Mouse (Mus musculus) liver, adult 2 months (tissue): ENCODE results near the gene Dnaic2.

Source experiments
- CTCF ChIP-seq: fragments of 200-500 bp; IDR thresholded peaks from 2 replicates; pipeline ENCODE4 v1.5.1; 2011; ENCODE audit warnings: low read depth, low read length, control low read depth
- POLR2A ChIP-seq: fragments of 200-500 bp; IDR thresholded peaks from 2 replicates; pipeline ENCODE4 v1.6.1; 2011; ENCODE audit warnings: low read length, control low read depth; ENCODE audit not compliant: insufficient read depth; ENCODE audit errors: extremely low read depth

- TF ChIP-seq POLR2A (no peak), CTCF (no peak)
Observed at GRCm38 (mm10) chr11:114715531-114715930, 11.7 kb upstream of the Dnaic2 start.
